ENCODE assay signal across 19 mouse cellular contexts in genomic region chr7:81657631-81658347, GRCm38 (mm10). TPM values are rescaled to one million over a fixed set of nuclear protein-coding genes. Genes with fewer than 3 reads are reported as not detected.
A peak's percentile ranks its signal among the peaks of the same experiment; 100 is the strongest.
DNase-seq lines count a peak whose midpoint lies in the region; ATAC-seq and TF ChIP-seq lines count a peak whose summit lies in the region.
"Had no signal": no experiment of that assay in that cellular context is flagged by ENCODE, and none has a peak within 500 bp of the region (broad histone marks: within the 10 kb centered on the region; RNA-seq: fewer than 3 reads in every experiment).

No protein-coding gene starts in this region.

- H3K4me1 ChIP-seq in cerebellum, adult 2 months (ENCODE audit: control insufficient read depth, insufficient read depth, low read length): peaks cover 20% of the 10 kb centered on the region
- peaks cover 36% of the 10 kb centered on the region for H3K4me1 ChIP-seq in forebrain, embryonic 16.5 days (replicated peaks; ENCODE audit: control insufficient read depth, insufficient read depth, low read length)
- peaks cover 23% of the 10 kb centered on the region for H3K4me1 ChIP-seq in forebrain, postnatal 0 days (ENCODE audit: insufficient read depth)
- peaks cover 34% of the 10 kb centered on the region for H3K4me1 ChIP-seq in hindbrain, embryonic 14.5 days (replicated peaks; ENCODE audit: control insufficient read depth, insufficient read depth, low read length)
- peaks cover 23% of the 10 kb centered on the region for H3K4me1 ChIP-seq in hindbrain, embryonic 16.5 days (ENCODE audit: control insufficient read depth, insufficient read depth, low read depth, low read length)
- H3K4me1 ChIP-seq: intestine, embryonic 15.5 days had no signal

- TF ChIP-seq CTCF in cerebellum, adult 2 months (IDR thresholded peaks at IDR 0.05; ENCODE audit: borderline replicate concordance, insufficient read depth, low read depth, low read length): no peak
- no peak for TF ChIP-seq CTCF in forebrain, postnatal 0 days (IDR thresholded peaks at IDR 0.05; ENCODE audit: low read depth)
- TF ChIP-seq CTCF in brain, embryonic 14.5 days (IDR thresholded peaks at IDR 0.05; ENCODE audit: borderline replicate concordance, extremely low read depth, insufficient read depth, insufficient read length): no peak

- no peak overlapping the region for H3K4me3 ChIP-seq in cerebellum, adult 2 months (replicated peaks; ENCODE audit: insufficient read depth, low read depth, low read length)
- H3K4me3 ChIP-seq in forebrain, embryonic 16.5 days (replicated peaks; ENCODE audit: low read length): no peak overlapping the region
- no peak overlapping the region for H3K4me3 ChIP-seq in forebrain, postnatal 0 days (ENCODE audit: low read depth, low read length)
- H3K4me3 ChIP-seq in hindbrain, embryonic 14.5 days (replicated peaks; ENCODE audit: low read length): no peak overlapping the region
- H3K4me3 ChIP-seq in hindbrain, embryonic 16.5 days (ENCODE audit: low read length): no peak overlapping the region
- H3K4me3 ChIP-seq: embryonic facial prominence, embryonic 12.5 days; heart, adult 2 months; heart, embryonic 15.5 days; intestine, embryonic 15.5 days; kidney, embryonic 15.5 days had no signal

- 72% methylated on average over 2 of the region's 2 CpGs for WGBS in cerebellum, adult 2 months
- WGBS in forebrain, embryonic 16.5 days: 60% methylated on average over 2 of the region's 2 CpGs
- 57% methylated on average over 2 of the region's 2 CpGs for WGBS in forebrain, postnatal 0 days
- WGBS in hindbrain, embryonic 14.5 days: 81% methylated on average over 2 of the region's 2 CpGs
- 50% methylated on average over 2 of the region's 2 CpGs for WGBS in hindbrain, embryonic 16.5 days

- no peak for TF ChIP-seq POLR2A in cerebellum, adult 2 months (IDR thresholded peaks at IDR 0.05; ENCODE audit: borderline replicate concordance, insufficient read depth, low read length)
- TF ChIP-seq POLR2A in brain, embryonic 14.5 days (IDR thresholded peaks at IDR 0.05; ENCODE audit: borderline replicate concordance, extremely low read depth, insufficient read depth, insufficient read length, poor library complexity, severe bottlenecking): no peak

- H3K27ac ChIP-seq in cerebellum, adult 2 months (ENCODE audit: insufficient read depth, low read length): no peak overlapping the region
- H3K27ac ChIP-seq in forebrain, embryonic 16.5 days (ENCODE audit: low read length): 0 out of 2 replicates have a peak overlapping the region, but pooled peaks have one; percentile 33
- H3K27ac ChIP-seq in forebrain, postnatal 0 days (ENCODE audit: low read depth, low read length): no peak overlapping the region
- H3K27ac ChIP-seq in hindbrain, embryonic 14.5 days: peak overlapping the region; percentile 55; the same call in 1 of the 2 replicates
- no peak overlapping the region for H3K27ac ChIP-seq in hindbrain, embryonic 16.5 days (ENCODE audit: low read depth, low read length)
- H3K27ac ChIP-seq: embryonic facial prominence, embryonic 12.5 days; heart, adult 2 months; heart, embryonic 15.5 days; intestine, embryonic 15.5 days; kidney, embryonic 15.5 days had no signal

- no peak overlapping the region for H3K4me2 ChIP-seq in forebrain, embryonic 16.5 days (ENCODE audit: low read length)
- no peak overlapping the region for H3K4me2 ChIP-seq in forebrain, postnatal 0 days (ENCODE audit: low read depth)
- H3K4me2 ChIP-seq in hindbrain, embryonic 14.5 days (replicated peaks): no peak overlapping the region
- H3K4me2 ChIP-seq in hindbrain, embryonic 16.5 days (ENCODE audit: low read length): no peak overlapping the region
- H3K4me2 ChIP-seq: embryonic facial prominence, embryonic 12.5 days; heart, embryonic 11.5 days; heart, embryonic 15.5 days; intestine, embryonic 15.5 days; kidney, embryonic 15.5 days had no signal

- H3K36me3 ChIP-seq in forebrain, embryonic 16.5 days (ENCODE audit: control insufficient read depth, insufficient read depth): no peaks in the 10 kb centered on the region
- no peaks in the 10 kb centered on the region for H3K36me3 ChIP-seq in forebrain, postnatal 0 days (ENCODE audit: insufficient read depth)
- no peaks in the 10 kb centered on the region for H3K36me3 ChIP-seq in hindbrain, embryonic 14.5 days (replicated peaks; ENCODE audit: control insufficient read depth, insufficient read depth)
- H3K36me3 ChIP-seq in hindbrain, embryonic 16.5 days (ENCODE audit: control insufficient read depth, insufficient read depth, low read length): no peaks in the 10 kb centered on the region
- H3K36me3 ChIP-seq: embryonic facial prominence, embryonic 12.5 days; heart, embryonic 15.5 days; intestine, embryonic 15.5 days; kidney, embryonic 15.5 days had no signal

- no peaks in the 10 kb centered on the region for H3K27me3 ChIP-seq in cerebellum, adult 2 months (ENCODE audit: control insufficient read depth, insufficient read depth, low read length)
- H3K27me3 ChIP-seq in forebrain, embryonic 16.5 days (replicated peaks; ENCODE audit: control insufficient read depth, insufficient read depth, low read length): no peaks in the 10 kb centered on the region
- H3K27me3 ChIP-seq in forebrain, postnatal 0 days (ENCODE audit: insufficient read depth, low read length): no peaks in the 10 kb centered on the region
- no peaks in the 10 kb centered on the region for H3K27me3 ChIP-seq in hindbrain, embryonic 14.5 days (ENCODE audit: control insufficient read depth, insufficient read depth, low read length)
- H3K27me3 ChIP-seq in hindbrain, embryonic 16.5 days (replicated peaks; ENCODE audit: control insufficient read depth, insufficient read depth, low read length): no peaks in the 10 kb centered on the region
- H3K27me3 ChIP-seq: embryonic facial prominence, embryonic 12.5 days; heart, embryonic 15.5 days; intestine, embryonic 15.5 days; kidney, embryonic 15.5 days had no signal

- no peak overlapping the region for H3K9ac ChIP-seq in forebrain, embryonic 16.5 days (replicated peaks; ENCODE audit: low read depth, low read length)
- H3K9ac ChIP-seq in forebrain, postnatal 0 days: no peak overlapping the region
- H3K9ac ChIP-seq in hindbrain, embryonic 14.5 days: no peak overlapping the region
- no peak overlapping the region for H3K9ac ChIP-seq in hindbrain, embryonic 16.5 days (ENCODE audit: low read depth, low read length)
- H3K9ac ChIP-seq: embryonic facial prominence, embryonic 12.5 days; heart, embryonic 15.5 days; intestine, embryonic 15.5 days; kidney, embryonic 15.5 days had no signal

- no peaks in the 10 kb centered on the region for H3K9me3 ChIP-seq in forebrain, embryonic 16.5 days (ENCODE audit: control insufficient read depth, low read length)
- H3K9me3 ChIP-seq in forebrain, postnatal 0 days (ENCODE audit: low read length): no peaks in the 10 kb centered on the region
- H3K9me3 ChIP-seq in hindbrain, embryonic 14.5 days (ENCODE audit: control insufficient read depth, low read length): no peaks in the 10 kb centered on the region
- no peaks in the 10 kb centered on the region for H3K9me3 ChIP-seq in hindbrain, embryonic 16.5 days (ENCODE audit: control insufficient read depth, low read length)
- H3K9me3 ChIP-seq: embryonic facial prominence, embryonic 12.5 days; heart, embryonic 15.5 days; intestine, embryonic 15.5 days; kidney, embryonic 15.5 days had no signal

- peak; percentile 32; the same call in 1 of the 2 replicates for ATAC-seq in forebrain, embryonic 16.5 days
- no peak for ATAC-seq in forebrain, postnatal 0 days
- ATAC-seq in hindbrain, embryonic 14.5 days (ENCODE audit: low FRiP score): no peak
- ATAC-seq in hindbrain, embryonic 16.5 days: no peak
- ATAC-seq: intestine, embryonic 15.5 days had no signal

- DNase-seq in cerebellum, postnatal 14 days: peak; percentile 73 to 83
- DNase-seq in cerebellum, adult 2 months: no peak
- no peak for DNase-seq in forebrain, postnatal 0 days
- DNase-seq in hindbrain, embryonic 14.5 days (ENCODE audit: low spot score): peak; percentile 42
- peak; percentile 78 for DNase-seq in brain, embryonic 14.5 days (ENCODE audit: low read depth)
- DNase-seq in kidney, adult 11 months: no peak
- DNase-seq: adrenal gland, postnatal 10 days; cerebellum, adult 11-12 months; cerebellum, postnatal 25 days; gastrocnemius, postnatal 10 days; heart, adult 2 months; kidney, adult 2 months had no signal

RNA-seq across cellular contexts. Expression of gene Homer2, which starts 49.5 kb away (rescaled TPM):
- 10.0 and 10.2 TPM in 2 replicates for polyA plus RNA-seq in cerebellum, adult 2 months (2012; rRNA removed)
- polyA plus RNA-seq in forebrain, embryonic 16.5 days (2015; fragmentation: Nextera tagmentation; extraction: Ambion mirVana): 16.8 and 19.1 TPM in 2 replicates
- 23.9 and 27.9 TPM in 2 replicates for total RNA-seq in forebrain, postnatal 0 days (2014; rRNA removed)
- 23.5 and 28.8 TPM in 2 replicates for polyA plus RNA-seq in forebrain, postnatal 0 days (2015; fragmentation: Nextera tagmentation; extraction: Ambion mirVana)
- 25.7 and 27.8 TPM in 2 replicates for polyA plus RNA-seq in hindbrain, embryonic 14.5 days (2014; fragmentation: Nextera tagmentation; extraction: Ambion mirVana)
- 23.5 and 26.3 TPM in 2 replicates for polyA plus RNA-seq in hindbrain, embryonic 16.5 days (2015; fragmentation: Nextera tagmentation; extraction: Ambion mirVana)
- polyA plus RNA-seq in brain, embryonic 14.5 days (2012; rRNA removed): 12.9 and 17.1 TPM in 2 replicates

Comparison
In these comparisons a context has a peak if more than half of its experiments do, and no peak if none do; other contexts are left out.
1. DNase-seq: peak in cerebellum, postnatal 14 days (2 of 2), hindbrain, embryonic 14.5 days (single experiment) and brain, embryonic 14.5 days (single experiment); none in cerebellum, adult 2 months (0 of 2), forebrain, postnatal 0 days (single experiment) and kidney, adult 11 months (single experiment).
2. H3K27ac ChIP-seq: peak in forebrain, embryonic 16.5 days (single experiment) and hindbrain, embryonic 14.5 days (single experiment); none in cerebellum, adult 2 months (single experiment), forebrain, postnatal 0 days (single experiment) and hindbrain, embryonic 16.5 days (single experiment).